Mouse (Mus musculus) adrenal gland, adult (tissue): ENCODE results near the gene Psmb7.
A peak's percentile ranks its signal among the peaks of the same experiment; 100 is the strongest.

Source experiments
- DNase-seq, 2 experiments: peaks; one replicate each; pipeline ENCODE4 v3.0.0; 2022 to 2023; ENCODE audit warnings: low spot score in 1 of 2; ENCODE audit not compliant: inconsistent age in 2 of 2

Psmb7 gene

DNA sequence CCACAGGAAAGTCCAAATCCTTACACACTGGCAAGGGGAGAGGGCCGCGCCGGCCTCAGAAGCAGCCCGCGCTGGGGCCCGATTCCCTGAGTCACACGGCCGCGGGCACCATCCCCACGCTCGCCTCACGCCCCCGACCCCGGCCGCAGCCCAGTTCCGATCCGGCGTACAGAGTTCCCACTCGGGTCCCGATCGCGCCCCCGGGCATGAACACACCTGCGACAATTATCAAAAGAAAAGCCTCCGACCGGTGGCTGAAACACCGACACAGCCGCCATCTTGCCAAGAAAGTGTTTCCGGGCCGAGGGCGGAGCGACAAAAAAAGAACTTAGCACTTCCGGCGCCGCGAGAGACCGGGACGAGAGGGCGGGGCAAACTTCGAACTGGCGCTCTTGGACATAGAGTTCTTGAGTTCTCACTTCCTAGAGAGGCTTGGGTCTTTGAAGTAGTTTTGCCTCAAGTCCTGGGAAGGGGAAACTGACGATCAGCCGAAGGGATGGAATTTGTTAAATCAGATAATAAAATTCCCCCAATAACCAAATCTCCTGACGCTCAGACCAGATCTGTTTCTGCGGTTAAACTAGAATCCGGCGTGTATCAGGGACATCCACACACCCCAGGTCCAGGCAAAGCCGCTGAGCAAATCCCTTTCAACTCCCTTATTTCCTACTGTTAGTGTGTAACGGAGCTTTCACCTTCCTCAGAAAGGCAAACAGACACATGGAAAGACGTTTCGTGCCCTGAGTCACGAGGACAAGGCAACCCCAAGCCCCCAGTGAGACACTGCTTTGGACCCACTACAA, at the start of gene Psmb7:
Gene Psmb7, minus strand, starts transcription at position 463 of the 803 bp plus-strand sequence.
- peak; percentile 90 to 96 for DNase-seq

- peak; percentile 61 to 86 for DNase-seq
Measured at GRCm38 (mm10) chr2:38691542-38691941, 47.7 kb upstream of the Psmb7 start.

GRCm38 (mm10) chr2:38689881-38690280, 46.0 kb upstream of the Psmb7 start:
- DNase-seq, result peak; percentile 77 to 90

DNA sequence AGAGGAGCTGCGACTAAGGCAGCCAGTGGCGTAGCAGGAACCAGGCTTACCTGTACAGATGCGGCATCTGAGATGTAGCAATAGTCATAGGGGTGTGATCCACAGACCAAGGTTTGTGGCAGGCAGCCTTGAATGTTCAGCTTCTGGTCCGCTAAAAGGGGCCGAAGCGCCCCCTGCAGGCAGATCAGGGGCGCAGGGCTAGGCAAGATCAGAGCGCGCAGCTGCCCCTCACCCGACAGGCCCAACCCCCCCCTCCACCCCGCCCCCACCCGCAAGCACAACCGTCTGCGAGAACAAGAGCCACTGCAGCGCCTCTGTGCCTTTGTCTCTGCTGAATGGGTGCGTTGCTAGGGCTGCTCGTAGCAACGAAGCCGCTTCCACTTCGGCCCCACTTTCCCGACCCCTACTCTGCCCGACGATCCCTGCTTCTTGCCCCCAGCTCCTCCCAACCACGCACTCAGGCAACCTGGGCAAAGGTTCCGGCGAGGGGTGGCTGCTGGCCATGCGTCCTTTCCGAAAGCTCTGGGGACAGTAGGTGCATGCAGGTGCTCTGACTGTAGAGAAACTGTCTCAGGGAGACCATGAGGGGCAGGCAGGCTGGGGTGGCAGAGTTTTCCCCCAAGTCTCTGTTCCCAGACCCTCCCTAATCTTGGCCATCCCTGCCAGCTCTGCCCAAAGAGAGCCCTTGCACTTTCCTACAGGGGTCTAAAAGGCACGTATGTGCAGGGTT, 45.1 kb upstream of the Psmb7 start:
- DNase-seq, result peak in 1 of 2 experiments; percentile 79

GRCm38 (mm10) chr2:38685746-38686145, 41.9 kb upstream of the Psmb7 start:
- DNase-seq, result peak; percentile 58 to 78

GRCm38 (mm10) chr2:38683083-38683482, 39.2 kb upstream of the Psmb7 start:
- DNase-seq, result no peak

- DNase-seq, result no peak
Measured at GRCm38 (mm10) chr2:38682209-38682608, 38.3 kb upstream of the Psmb7 start.

GRCm38 (mm10) chr2:38678947-38679346, 35.1 kb upstream of the Psmb7 start:
- no peak for DNase-seq

GRCm38 (mm10) chr2:38675366-38675969, 31.6 kb upstream of the Psmb7 start:
- no peak for DNase-seq

DNA sequence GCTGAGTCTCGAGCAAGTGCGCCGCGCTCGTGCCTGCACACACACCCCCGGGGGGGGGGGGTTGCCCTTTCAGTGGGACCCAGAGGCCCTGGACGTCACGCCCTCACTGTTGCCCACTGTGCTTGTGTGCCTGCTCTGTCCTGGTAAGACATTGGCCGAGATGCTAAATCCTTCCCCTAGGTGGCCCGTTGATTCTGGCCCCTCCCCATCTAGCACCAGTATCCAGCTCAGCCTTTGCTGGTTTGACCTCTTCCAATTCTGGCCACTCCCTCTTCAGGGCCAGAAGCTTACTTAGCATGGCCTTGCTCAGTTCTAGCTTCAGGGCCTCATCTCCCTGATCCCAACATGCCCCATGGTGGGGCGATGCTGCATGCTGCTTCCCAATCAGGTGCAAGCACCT, 28.6 kb upstream of the Psmb7 start:
- no peak for DNase-seq

- peak; percentile 58 to 79 for DNase-seq
Measured at GRCm38 (mm10) chr2:38668802-38669580, 25.1 kb upstream of the Psmb7 start.

DNA sequence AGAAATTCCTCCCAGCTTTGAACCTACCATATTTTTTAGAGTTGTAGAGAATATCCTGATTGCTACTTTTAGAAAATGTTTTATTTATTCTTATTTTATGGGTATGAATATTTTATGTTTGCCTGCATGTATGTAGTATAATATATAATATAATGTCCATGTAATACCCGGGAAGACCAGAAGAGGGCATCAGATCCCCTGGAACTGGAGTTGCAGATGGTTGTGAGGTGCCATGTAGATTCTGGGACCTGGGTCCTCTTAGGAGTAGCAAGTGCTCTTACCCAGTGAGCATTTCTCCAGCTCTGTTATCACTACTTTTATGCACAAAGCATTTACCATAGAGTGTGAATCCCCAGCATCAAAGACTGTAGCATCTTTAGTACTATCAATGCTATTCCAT, 17.5 kb upstream of the Psmb7 start:
- DNase-seq, result peak in 1 of 2 experiments; percentile 78

DNA sequence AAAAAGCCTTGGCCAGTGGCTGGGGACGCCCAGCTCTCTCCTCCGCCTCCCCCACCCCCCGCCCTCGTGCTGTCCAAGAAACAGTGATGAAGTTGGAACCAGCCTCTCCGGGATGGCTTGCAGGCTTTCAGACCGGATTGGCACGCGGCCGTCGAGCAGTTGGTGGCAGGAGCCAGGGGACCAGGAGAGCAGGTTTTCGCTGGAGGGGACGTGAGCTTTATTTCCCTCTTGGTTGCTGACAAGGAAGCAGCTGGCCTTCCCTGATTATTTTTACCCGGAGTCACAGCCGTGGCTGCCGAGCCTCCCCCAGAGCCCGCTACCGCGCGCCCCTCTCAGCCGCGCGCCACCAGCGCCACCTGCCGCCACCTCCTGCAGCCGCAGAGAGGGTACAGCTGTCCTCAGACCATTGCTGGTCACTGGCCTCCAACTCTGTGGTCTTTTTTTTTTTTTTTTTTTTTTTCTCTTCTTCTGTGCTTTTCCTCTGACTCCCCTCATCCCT, 14.5 kb upstream of the Psmb7 start:
- DNase-seq, result peak; percentile 82 to 94

- DNase-seq, result peak in 1 of 2 experiments; percentile 77
Measured at GRCm38 (mm10) chr2:38653694-38654093, 9.8 kb upstream of the Psmb7 start.

DNA sequence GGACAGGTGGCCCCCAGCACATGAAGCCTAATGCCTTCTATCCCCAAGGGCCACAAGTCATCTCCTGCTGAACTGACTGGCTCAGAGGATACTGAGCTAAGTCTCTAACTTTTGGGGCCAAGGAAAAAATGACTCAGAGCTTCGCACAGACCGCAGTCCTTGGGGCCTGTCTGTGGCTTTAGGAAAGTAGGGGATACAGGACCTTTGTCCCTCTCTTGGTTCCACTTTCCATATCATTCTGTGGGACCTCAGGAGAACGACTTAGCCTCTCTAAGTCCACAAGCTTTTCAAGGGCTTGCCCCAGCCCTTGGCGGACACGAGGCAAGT, 9.4 kb upstream of the Psmb7 start:
- DNase-seq, result no peak

GRCm38 (mm10) chr2:38652565-38653292, 8.8 kb upstream of the Psmb7 start:
- peak in 1 of 2 experiments; percentile 81 for DNase-seq

DNA sequence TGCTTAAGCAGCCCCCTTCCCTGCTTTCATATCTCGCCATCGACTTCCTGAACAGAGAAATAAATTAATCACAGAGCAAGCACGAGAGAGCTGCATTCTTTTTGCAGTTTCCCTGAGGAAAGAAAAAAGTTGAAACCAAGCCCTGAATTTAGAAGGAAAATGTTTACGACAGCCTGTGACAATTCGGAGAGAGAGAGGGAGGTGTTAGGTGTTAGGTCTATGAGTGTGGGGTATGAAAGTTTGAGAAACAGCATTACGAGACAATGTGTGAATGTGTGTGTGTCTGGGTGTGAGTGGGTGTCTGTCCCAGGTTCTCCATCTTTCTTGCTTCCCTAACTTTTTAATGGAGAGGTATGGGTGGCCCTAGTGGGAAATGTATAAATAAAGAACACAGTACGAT, 8.2 kb upstream of the Psmb7 start:
- DNase-seq, result no peak

GRCm38 (mm10) chr2:38650340-38650739, 6.5 kb upstream of the Psmb7 start:
- no peak for DNase-seq

GRCm38 (mm10) chr2:38647661-38648060, 3.8 kb upstream of the Psmb7 start:
- DNase-seq, result no peak

DNA sequence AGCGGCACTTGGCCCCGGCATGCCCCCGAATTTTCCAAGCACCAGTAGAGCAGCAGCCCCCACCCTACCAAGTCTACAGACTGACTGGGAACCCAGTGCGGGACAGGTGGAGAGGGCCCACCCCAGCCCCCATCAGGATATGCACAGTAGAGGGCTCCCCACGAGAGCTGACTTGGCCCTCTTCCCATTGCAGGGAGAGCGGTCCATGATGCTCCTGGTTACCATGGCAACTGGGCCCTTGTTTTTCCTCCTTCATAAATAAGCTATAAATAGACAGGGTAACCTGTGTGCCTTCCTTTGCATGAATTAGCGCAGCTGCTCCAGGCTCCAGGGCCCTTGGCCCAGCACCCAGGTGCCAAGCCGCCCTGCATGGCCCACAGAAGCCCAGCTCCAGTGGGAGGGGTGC, 3.3 kb upstream of the Psmb7 start:
- DNase-seq, result no peak
